Mouse (Mus musculus): Measurements from ENCODE around the gene Vsig10l.

DNA sequence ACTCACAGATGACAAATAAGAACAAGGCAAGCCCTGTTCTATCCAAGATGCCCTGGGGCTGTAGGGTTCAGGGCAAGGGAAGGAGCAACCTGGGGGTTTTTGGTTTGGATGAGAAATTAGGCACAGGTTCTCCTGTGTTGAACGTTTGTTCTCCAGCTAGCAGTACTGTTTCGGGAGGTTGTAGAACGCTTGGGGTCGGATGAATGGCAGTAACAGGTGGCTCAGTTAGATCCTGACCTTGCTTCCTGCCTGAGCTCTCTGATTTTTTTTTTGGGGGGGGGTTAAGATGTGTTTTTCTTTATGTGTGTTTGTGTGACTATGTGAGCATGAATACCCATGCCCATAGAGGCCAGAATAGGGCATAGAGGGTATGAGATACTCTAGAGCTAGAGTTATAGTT, 49.6 kb downstream of the Vsig10l start:
- TF ChIP-seq CTCF (IDR thresholded peaks at IDR 0.05; ENCODE audit: control insufficient read depth, insufficient read depth, insufficient read length) (no peak), CEBPB (IDR thresholded peaks at IDR 0.05; ENCODE audit: low read depth) (no peak)

All from C2C12 (cell line).